Mouse (Mus musculus) forebrain, embryonic 12.5 days (tissue): ENCODE measurements around the gene Stat5a. TPM values are rescaled to one million over a fixed set of nuclear protein-coding genes. Genes with fewer than 3 reads are reported as not detected.

ENCODE experiments used
- ATAC-seq: fragments of 200-750 bp; cut with Nextera tagmentation; 2 replicates; pipeline ENCODE4 v1.8.0; 2017; ENCODE audit warnings: moderate TSS enrichment; ENCODE audit not compliant: low FRiP score
- H3K27ac ChIP-seq: fragments of 300-500 bp; sonication (generic); 2 replicates; pipeline ENCODE4 v1.5.1; 2016; ENCODE audit warnings: mild to moderate bottlenecking
- H3K27me3 ChIP-seq: fragments of 300-500 bp; sonication (generic); 2 replicates; pipeline ENCODE4 v1.6.1; 2016; ENCODE audit warnings: mild to moderate bottlenecking
- H3K36me3 ChIP-seq: fragments of 300-500 bp; sonication (generic); replicated peaks from 2 replicates; pipeline ENCODE4 v1.6.1; 2016; ENCODE audit warnings: mild to moderate bottlenecking
- H3K4me1 ChIP-seq: fragments of 300-500 bp; sonication (generic); 2 replicates; pipeline ENCODE4 v1.6.1; 2016
- H3K4me2 ChIP-seq: fragments of 300-500 bp; sonication (generic); 2 replicates; pipeline ENCODE4 v1.6.1; 2016; ENCODE audit warnings: mild to moderate bottlenecking, moderate library complexity
- H3K4me3 ChIP-seq: fragments of 300-500 bp; sonication (generic); replicated peaks from 2 replicates; pipeline ENCODE4 v1.5.1; 2016; ENCODE audit warnings: mild to moderate bottlenecking
- H3K9ac ChIP-seq: fragments of 300-500 bp; sonication (generic); 2 replicates; pipeline ENCODE4 v1.6.1; 2016; ENCODE audit warnings: mild to moderate bottlenecking
- H3K9me3 ChIP-seq: fragments of 300-500 bp; sonication (generic); 2 replicates; pipeline ENCODE4 v1.6.1; 2016
- WGBS: fragments of 180-500 bp; shearing (Covaris S2); methylation state at CpG from one replicate; pipeline ENCODE4 v1.1.7; 2016; 5-methylcytosine and 5-hydroxymethylcytosine counted together
- polyA plus RNA-seq: library from polyadenylated mRNA; unstranded; fragments of >200 nt; fragmentation: Nextera tagmentation; extraction: Ambion mirVana; gene quantifications from 2 replicates; pipeline ENCODE4 v1.2.1, GENCODE M21; 2016

Stat5a gene
- polyA plus RNA-seq, 1 experiment from 2014 or later = 1.8 TPM

DNA sequence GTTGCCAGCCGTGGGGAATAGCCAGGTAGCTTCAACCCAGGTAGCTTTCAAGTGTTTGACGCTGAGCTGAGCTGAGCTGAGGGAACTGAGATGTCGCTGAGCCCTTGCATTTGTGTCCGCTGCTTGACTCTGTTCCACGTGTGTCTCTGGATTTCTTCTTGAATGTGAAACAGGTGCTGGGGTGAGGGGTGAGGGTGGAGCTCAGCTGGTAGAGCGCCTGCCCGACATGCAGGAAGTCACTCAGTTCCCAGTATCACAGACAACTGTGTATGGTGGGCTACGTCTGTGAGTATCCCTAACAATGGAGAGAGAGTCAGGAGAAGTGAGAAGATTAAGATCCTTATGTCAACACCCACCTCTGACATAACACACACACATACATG is 11.8 kb downstream of the Stat5a start:
- Histone ChIP-seq H3K27me3 (peaks cover 5% of the 10 kb centered on the region; the same call in 1 of the 2 replicates), H3K9ac (no peak overlapping the region), H3K9me3 (no peaks in the 10 kb centered on the region), H3K36me3 (no peaks in the 10 kb centered on the region), H3K4me1 (no peaks in the 10 kb centered on the region), H3K4me3 (no peak overlapping the region), H3K27ac (no peak overlapping the region), H3K4me2 (no peak overlapping the region)
- WGBS = 80% methylated on average over 8 of the region's 8 CpGs
- ATAC-seq = no peak

DNA sequence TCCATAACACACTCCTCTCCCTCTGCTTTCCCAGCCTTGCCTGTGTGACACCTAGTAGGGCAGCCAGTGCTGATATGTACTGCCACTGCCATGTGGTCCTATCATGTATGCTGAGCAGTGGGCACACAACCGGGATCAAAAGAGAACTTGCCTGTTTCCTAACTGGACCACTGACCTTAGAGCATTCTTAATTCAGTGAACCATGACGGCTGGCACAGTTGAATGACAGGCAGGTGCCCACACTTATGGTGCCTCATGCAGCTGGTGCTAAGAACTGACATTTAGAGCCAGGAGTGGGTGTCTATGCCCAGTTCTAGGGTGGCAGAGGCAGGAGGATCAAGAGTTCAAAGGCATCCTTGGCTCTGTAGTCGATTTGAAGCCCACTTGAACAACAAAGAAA is 16.6 kb downstream of the Stat5a start:
- no peak for ATAC-seq
- H3K9me3 ChIP-seq = no peaks in the 10 kb centered on the region
- no peak overlapping the region for H3K27ac ChIP-seq
- no peak overlapping the region for H3K4me3 ChIP-seq
- H3K27me3 ChIP-seq = peaks cover 5% of the 10 kb centered on the region; the same call in 1 of the 2 replicates
- H3K4me2 ChIP-seq = no peak overlapping the region
- no peaks in the 10 kb centered on the region for H3K36me3 ChIP-seq
- H3K9ac ChIP-seq = no peak overlapping the region
- H3K4me1 ChIP-seq = no peaks in the 10 kb centered on the region
- WGBS = 73% methylated on average over 3 of the region's 3 CpGs

DNA sequence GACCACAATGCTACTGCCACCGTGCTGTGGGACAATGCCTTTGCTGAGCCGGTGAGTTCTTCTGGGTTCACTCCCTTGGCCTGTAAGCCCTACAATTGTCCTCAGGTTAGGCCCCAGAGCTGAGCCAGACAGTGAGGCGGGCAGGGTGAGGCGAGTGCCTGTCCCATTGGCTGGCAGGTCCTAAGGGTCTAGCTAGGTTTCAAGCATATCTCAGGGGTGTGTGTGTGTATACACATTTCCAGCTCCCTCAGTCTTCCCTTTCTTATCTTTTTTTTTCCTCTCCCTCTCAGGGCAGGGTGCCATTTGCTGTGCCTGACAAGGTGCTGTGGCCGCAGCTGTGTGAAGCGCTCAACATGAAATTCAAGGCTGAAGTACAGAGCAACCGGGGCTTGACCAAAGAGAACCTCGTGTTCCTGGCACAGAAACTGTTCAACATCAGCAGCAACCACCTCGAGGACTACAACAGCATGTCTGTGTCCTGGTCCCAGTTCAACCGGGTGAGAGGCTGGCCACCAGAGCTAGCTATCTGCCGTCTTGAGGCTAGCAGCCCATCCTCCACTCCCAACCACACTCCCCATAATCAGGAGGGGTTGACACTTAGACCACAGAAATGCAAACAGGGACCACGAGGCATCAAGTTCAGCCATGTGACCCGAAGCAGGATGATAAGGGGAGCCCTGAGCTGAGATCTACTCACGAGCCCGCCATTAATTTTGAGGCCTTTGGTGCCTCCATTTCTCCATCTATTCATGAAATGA is 20.3 kb downstream of the Stat5a start:
- no peak overlapping the region for H3K9ac ChIP-seq
- H3K36me3 ChIP-seq = no peaks in the 10 kb centered on the region
- no peaks in the 10 kb centered on the region for H3K27me3 ChIP-seq
- no peaks in the 10 kb centered on the region for H3K9me3 ChIP-seq
- WGBS = 79% methylated on average over 15 of the region's 15 CpGs
- no peaks in the 10 kb centered on the region for H3K4me1 ChIP-seq
- H3K4me3 ChIP-seq = no peak overlapping the region
- H3K4me2 ChIP-seq = no peak overlapping the region
- no peak overlapping the region for H3K27ac ChIP-seq
- no peak for ATAC-seq

DNA sequence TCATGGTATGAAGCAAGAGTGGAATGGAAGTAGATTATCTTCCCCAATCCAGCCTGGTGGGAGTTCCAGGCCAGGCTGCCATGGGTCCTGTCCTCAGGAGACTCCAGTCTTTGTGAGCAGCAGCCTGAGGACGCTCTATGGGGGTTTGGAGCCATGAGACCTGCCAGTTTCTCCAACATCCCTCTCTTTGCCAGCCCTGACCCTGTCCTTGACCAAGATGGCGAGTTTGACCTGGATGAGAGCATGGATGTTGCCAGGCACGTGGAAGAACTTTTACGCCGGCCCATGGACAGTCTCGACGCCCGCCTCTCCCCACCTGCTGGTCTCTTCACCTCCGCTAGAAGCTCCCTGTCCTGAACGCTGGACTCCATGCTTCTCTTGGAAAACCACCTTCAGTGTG is 24.5 kb downstream of the Stat5a start:
- Histone ChIP-seq H3K27ac (no peak overlapping the region), H3K27me3 (no peaks in the 10 kb centered on the region), H3K4me3 (no peak overlapping the region), H3K4me1 (no peaks in the 10 kb centered on the region), H3K9me3 (no peaks in the 10 kb centered on the region), H3K4me2 (no peak overlapping the region), H3K36me3 (no peaks in the 10 kb centered on the region; the same call in 1 of the 2 replicates), H3K9ac (no peak overlapping the region)
- 92% methylated on average over 10 of the region's 10 CpGs for WGBS
- ATAC-seq = no peak

DNA sequence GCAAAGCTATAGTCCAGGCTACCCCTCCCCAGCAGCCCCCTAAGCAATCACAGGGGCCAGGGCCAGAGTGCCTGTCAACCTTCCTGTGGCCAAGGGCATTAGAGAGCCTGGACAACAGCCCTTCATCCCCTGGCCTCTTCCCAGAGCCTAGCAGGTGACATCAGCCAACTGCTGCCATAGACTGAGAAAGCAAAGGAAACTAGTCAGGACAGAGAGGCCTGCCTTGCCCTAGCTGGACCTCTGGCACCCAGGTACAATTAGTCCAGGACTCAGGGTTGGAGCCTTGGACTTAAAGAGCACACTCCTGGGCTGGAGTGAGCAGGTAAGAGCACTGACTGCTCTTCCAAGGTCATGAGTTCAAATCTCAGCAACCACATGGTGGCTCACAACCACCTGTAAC is 26.3 kb downstream of the Stat5a start:
- no peak overlapping the region for H3K4me3 ChIP-seq
- no peak overlapping the region for H3K27ac ChIP-seq

DNA sequence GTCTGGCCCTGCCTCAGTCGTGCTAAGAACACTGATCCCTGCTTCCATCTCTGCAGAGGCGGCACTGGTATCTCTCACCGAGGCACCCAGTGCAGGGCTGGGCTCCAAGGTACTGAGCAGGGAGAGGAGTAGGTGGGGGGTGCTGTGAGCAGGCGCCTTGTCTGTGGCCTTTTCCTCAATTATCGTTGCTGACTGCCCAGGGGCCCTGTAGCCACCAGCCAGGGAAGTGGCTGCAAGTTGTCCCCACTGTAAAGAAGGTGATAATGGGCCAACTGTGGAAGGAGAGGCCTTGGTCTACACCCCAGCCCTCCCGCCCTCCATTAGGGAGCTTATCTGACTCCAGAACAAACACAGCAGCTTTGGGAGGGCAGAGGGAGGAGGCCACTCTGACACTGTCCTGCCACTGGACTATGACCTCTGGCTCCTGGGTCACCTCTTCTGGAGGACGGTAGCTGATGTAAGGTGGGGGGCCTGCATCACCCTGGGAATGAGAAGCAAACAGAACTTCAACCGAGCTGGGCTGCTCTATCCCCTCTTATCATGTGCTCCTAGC is 27.1 kb downstream of the Stat5a start:
- Histone ChIP-seq H3K9ac (no peak overlapping the region), H3K36me3 (peaks cover 6% of the 10 kb centered on the region; the same call in 1 of the 2 replicates), H3K27me3 (no peaks in the 10 kb centered on the region), H3K9me3 (no peaks in the 10 kb centered on the region), H3K27ac (no peak overlapping the region), H3K4me1 (no peaks in the 10 kb centered on the region), H3K4me3 (no peak overlapping the region), H3K4me2 (no peak overlapping the region)
- WGBS = 69% methylated on average over 8 of the region's 8 CpGs
- no peak for ATAC-seq

More for the DNA sequence above, 26.3 kb downstream of the Stat5a start:
- Histone ChIP-seq H3K36me3 (peaks cover 6% of the 10 kb centered on the region; the same call in 1 of the 2 replicates), H3K9ac (no peak overlapping the region), H3K4me1 (no peaks in the 10 kb centered on the region), H3K9me3 (no peaks in the 10 kb centered on the region), H3K4me2 (no peak overlapping the region), H3K27me3 (no peaks in the 10 kb centered on the region)
- ATAC-seq = no peak

DNA sequence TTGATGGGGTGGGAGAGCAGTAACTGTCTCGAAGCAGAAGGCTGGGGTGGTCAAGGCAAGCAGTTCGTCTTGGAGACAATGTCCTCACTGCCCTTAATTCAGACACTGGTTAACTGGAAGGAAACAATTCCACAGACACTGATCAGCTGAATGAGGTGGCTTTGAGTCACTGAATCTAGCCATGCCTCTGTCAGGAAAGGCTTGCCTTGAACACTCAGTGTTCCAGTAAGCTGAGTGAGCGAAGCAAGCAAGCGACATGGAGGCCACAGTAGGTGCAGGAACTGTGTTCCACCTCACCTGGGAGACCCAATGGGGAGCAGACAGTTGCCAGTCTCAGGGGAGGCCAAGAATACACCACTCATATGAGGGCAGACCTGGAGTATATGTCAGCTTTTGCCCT is 28.1 kb downstream of the Stat5a start:
- Histone ChIP-seq H3K27me3 (no peaks in the 10 kb centered on the region), H3K36me3 (peaks cover 6% of the 10 kb centered on the region; the same call in 1 of the 2 replicates), H3K9ac (no peak overlapping the region), H3K27ac (no peak overlapping the region), H3K9me3 (no peaks in the 10 kb centered on the region), H3K4me3 (no peak overlapping the region), H3K4me2 (no peak overlapping the region), H3K4me1 (no peaks in the 10 kb centered on the region)
- ATAC-seq = no peak
- WGBS = 86% methylated on average over 4 of the region's 4 CpGs

DNA sequence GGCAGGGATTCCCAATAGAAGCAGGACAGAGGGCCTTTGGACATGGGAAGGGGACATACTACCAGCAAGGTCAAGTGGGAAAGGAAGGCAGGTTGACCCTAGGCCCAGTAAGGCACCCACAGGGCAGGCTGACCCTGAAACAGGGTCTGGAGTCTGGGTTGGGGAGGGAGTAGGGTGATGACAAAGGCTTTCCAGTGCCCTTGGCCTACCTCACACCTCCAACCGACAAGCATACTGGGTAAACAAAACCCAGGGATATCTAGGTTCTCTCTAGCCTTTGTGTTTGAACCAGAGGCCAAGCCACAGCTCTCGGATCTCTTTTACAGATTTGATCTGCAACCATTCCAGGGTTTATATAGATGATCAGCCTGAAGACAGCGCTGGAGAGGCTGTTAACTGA is 28.6 kb downstream of the Stat5a start:
- Histone ChIP-seq H3K4me1 (no peaks in the 10 kb centered on the region), H3K4me3 (no peak overlapping the region), H3K27me3 (no peaks in the 10 kb centered on the region), H3K27ac (no peak overlapping the region), H3K36me3 (peaks cover 6% of the 10 kb centered on the region; the same call in 1 of the 2 replicates), H3K9ac (no peak overlapping the region), H3K4me2 (no peak overlapping the region), H3K9me3 (no peaks in the 10 kb centered on the region)
- ATAC-seq = no peak
- 77% methylated on average over 3 of the region's 3 CpGs for WGBS

DNA sequence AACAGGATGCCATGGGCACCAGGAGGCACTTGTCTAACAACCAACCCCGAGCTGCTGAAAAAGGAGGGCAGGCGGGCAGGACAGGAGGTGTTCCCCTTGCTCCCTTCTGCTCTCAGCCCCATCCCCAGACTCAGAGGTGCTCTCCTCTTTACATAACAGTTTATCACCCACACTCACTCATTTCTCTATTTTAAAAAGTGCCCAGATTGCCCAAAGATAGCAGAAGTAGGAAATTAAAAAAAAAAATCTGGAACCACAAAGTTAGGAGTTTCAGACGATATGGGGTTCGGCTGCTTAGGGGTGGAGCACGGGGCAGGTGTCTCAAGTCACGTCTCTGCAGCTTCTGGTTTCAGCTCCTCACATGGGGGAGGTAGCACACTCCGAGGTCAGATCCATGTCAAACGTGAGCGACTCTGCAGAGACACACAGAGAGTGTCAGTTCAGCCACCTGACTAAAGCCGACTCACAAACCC is 29.2 kb downstream of the Stat5a start:
- Histone ChIP-seq H3K9ac (no peak overlapping the region), H3K4me3 (no peak overlapping the region), H3K4me1 (no peaks in the 10 kb centered on the region), H3K27me3 (no peaks in the 10 kb centered on the region), H3K4me2 (no peak overlapping the region), H3K27ac (no peak overlapping the region), H3K9me3 (no peaks in the 10 kb centered on the region), H3K36me3 (peaks cover 6% of the 10 kb centered on the region; the same call in 1 of the 2 replicates)
- no peak for ATAC-seq
- 78% methylated on average over 10 of the region's 10 CpGs for whole genome bisulfite sequencing

DNA sequence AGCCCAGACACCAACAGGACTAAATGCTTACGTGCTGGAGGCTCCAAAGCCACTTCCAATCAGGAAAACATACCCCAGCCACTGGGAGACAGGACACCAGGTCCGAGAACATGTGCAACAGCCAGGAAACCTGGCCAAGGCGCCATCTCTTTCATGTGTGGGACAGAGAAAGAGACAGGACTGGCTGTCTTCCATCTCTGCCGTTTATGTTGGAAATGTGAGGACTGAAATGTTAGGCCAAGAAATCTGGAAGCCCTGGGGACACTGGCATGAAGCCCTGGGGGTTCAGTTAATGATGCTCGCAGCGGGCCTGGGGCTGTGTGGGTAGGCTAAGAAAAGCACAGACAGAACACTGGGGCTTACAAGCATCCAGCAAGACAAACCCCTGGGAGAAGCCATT is 31.3 kb downstream of the Stat5a start:
- Histone ChIP-seq H3K9me3 (no peaks in the 10 kb centered on the region), H3K4me1 (no peaks in the 10 kb centered on the region), H3K4me2 (no peak overlapping the region), H3K27ac (no peak overlapping the region), H3K9ac (no peak overlapping the region), H3K27me3 (no peaks in the 10 kb centered on the region), H3K36me3 (peaks cover 6% of the 10 kb centered on the region; the same call in 1 of the 2 replicates), H3K4me3 (no peak overlapping the region)
- no peak for ATAC-seq
- 85% methylated on average over 6 of the region's 6 CpGs for WGBS

DNA sequence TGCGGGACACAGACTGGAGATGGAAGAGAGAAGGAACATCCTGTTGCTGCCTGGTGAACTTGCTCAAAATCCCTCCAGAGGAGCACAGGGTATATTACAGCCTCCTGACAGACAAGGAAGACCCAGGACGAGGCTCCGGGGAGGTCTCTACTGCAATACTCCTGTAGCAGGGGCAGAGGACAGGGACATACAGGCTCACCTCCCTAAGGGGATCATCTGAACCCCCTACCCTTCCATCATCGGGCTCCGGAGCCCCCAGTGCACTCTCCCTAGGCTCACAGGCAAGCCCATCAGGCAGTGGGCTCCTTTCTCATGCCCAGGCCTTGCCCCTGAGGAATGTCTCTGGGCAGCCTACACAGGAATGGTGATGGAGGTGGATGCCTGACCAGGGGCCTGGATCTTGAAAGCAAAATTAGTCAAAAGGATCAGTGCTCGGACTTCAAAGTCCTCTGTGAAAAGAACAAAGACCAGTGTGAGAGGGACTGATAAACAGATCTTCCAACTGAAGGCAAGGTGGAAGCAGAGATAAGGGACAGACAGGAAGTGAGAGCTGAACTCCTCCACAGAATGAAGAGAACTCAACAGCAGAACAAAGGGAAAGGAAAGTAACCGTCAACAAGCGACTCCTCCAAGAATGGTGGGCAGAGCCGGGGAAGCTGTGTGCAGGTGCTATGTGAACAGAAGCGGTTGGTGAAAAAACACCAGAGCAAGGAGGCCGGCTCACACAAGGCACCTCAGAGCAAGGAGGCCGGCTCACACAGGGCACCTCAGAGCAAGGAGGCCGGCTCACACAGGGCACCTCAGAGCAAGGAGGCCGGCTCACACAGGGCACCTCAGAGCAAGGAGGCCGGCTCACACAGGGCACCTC is 32.3 kb downstream of the Stat5a start:
- 73% methylated on average over 15 of the region's 15 CpGs for WGBS
- no peaks in the 10 kb centered on the region for H3K27me3 ChIP-seq
- H3K9ac ChIP-seq = no peak overlapping the region
- no peaks in the 10 kb centered on the region for H3K9me3 ChIP-seq
- no peak overlapping the region for H3K4me3 ChIP-seq
- no peak overlapping the region; the same call in 1 of the 2 replicates for H3K27ac ChIP-seq
- no peak overlapping the region for H3K4me2 ChIP-seq
- H3K36me3 ChIP-seq = peaks cover 6% of the 10 kb centered on the region; the same call in 1 of the 2 replicates
- no peaks in the 10 kb centered on the region for H3K4me1 ChIP-seq
- ATAC-seq = no peak

DNA sequence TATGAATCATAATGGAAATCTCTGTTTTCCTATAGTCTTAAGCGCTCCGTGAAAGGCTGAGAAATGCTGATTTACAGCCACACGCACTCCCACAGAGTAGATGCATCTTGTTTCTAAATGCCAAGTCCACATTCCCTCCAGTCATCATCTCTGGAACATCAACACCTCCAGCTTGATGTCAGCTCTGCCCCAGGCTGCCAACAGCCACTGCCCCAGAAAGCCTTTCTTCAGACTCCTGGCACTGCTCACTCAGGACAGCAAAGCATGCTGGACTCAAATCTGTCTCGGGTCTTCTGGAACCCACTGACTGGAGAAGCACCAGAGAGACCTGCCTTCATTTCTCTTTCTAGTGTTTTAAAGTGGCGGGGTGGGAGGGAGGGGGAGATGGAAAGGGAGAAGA is 33.3 kb downstream of the Stat5a start:
- Histone ChIP-seq H3K27ac (no peak overlapping the region), H3K4me2 (no peak overlapping the region), H3K36me3 (peaks cover 6% of the 10 kb centered on the region; the same call in 1 of the 2 replicates), H3K4me3 (no peak overlapping the region), H3K27me3 (no peaks in the 10 kb centered on the region), H3K9ac (no peak overlapping the region), H3K4me1 (no peaks in the 10 kb centered on the region), H3K9me3 (no peaks in the 10 kb centered on the region)
- 92% methylated on average over 4 of the region's 5 CpGs for WGBS
- no peak for ATAC-seq
